Mouse (Mus musculus) MEL (cell line): ENCODE results near the gene Gm42957. TPM values are rescaled to one million over a fixed set of nuclear protein-coding genes. Genes with fewer than 3 reads are reported as not detected.

Experiments used
- DNase-seq: peaks from one replicate; pipeline ENCODE4 v3.0.0; 2011; ENCODE audit warnings: low read depth, low spot score
- H3K27ac ChIP-seq: 2 replicates; pipeline ENCODE4 v1.5.1; 2012; ENCODE audit warnings: low read depth, mild to moderate bottlenecking, control low read depth, low read length, moderate library complexity; ENCODE audit not compliant: control insufficient read depth
- H3K27me3 ChIP-seq, 2 experiments: fragments of 150-350 bp in 1 of 2; sonication (generic) in 1 of 2; 2 replicates each; pipeline ENCODE4 v1.6.1; 2012; ENCODE audit warnings: low read length in 2 of 2, mild to moderate bottlenecking in 2 of 2, improper control_type of control experiment in 1 of 2, moderate library complexity in 1 of 2; ENCODE audit not compliant: insufficient read depth in 2 of 2, control insufficient read depth in 1 of 2
- H3K36me3 ChIP-seq, 2 experiments: 2 replicates each; pipeline ENCODE4 v1.6.1; 2012 to 2014; ENCODE audit warnings: low read length in 2 of 2, improper control_type of control experiment in 1 of 2, inconsistent platforms in 1 of 2, mild to moderate bottlenecking in 1 of 2; ENCODE audit not compliant: insufficient read depth in 2 of 2, control insufficient read depth in 1 of 2
- H3K4me1 ChIP-seq, 2 experiments: fragments of 150-350 bp in 1 of 2; sonication (generic) in 1 of 2; 2 replicates each; pipeline ENCODE4 v1.6.1; 2012; ENCODE audit warnings: low read length in 2 of 2, improper control_type of control experiment in 1 of 2, mild to moderate bottlenecking in 1 of 2; ENCODE audit not compliant: insufficient read depth in 2 of 2, control insufficient read depth in 1 of 2
- H3K4me3 ChIP-seq, 2 experiments: fragments of 150-350 bp in 1 of 2; sonication (generic) in 1 of 2; 2 replicates each; pipeline ENCODE4 v1.5.1; 2012; ENCODE audit warnings: low read depth in 2 of 2, low read length in 2 of 2, mild to moderate bottlenecking in 2 of 2, moderate library complexity in 2 of 2, control low read depth in 1 of 2, improper control_type of control experiment in 1 of 2; ENCODE audit not compliant: control insufficient read depth in 1 of 2, insufficient read depth in 1 of 2
- H3K79me2 ChIP-seq: 2 replicates; pipeline ENCODE4 v1.6.1; 2012; ENCODE audit warnings: mild to moderate bottlenecking, low read length, moderate library complexity; ENCODE audit not compliant: control insufficient read depth, poor library complexity, insufficient read depth
- H3K9ac ChIP-seq: 2 replicates; pipeline ENCODE4 v1.6.1; 2012; ENCODE audit warnings: low read depth, mild to moderate bottlenecking, control low read depth, low read length, moderate library complexity; ENCODE audit not compliant: control insufficient read depth, poor library complexity, severe bottlenecking
- H3K9me3 ChIP-seq: fragments of 150-350 bp; sonication (generic); replicated peaks from 2 replicates; pipeline ENCODE4 v1.6.1; 2012; ENCODE audit warnings: mild to moderate bottlenecking, low read length, improper control_type of control experiment, moderate library complexity; ENCODE audit not compliant: insufficient read depth
- ELF1 ChIP-seq: IDR thresholded peaks from 2 replicates; pipeline ENCODE4 v1.6.1; 2014; ENCODE audit warnings: low read depth, mild to moderate bottlenecking, inconsistent platforms, low read length, improper control_type of control experiment, moderate library complexity
- EP300 ChIP-seq, 2 experiments: IDR thresholded peaks; 2 replicates each; pipeline ENCODE4 v1.6.1; 2011; ENCODE audit warnings: improper control_type of control experiment in 2 of 2, low read length in 2 of 2, low read depth in 1 of 2, mild to moderate bottlenecking in 1 of 2
- ETS1 ChIP-seq: IDR thresholded peaks from 2 replicates; pipeline ENCODE4 v1.6.1; 2012; ENCODE audit warnings: low read depth, mild to moderate bottlenecking, inconsistent platforms, low read length, improper control_type of control experiment, moderate library complexity
- GABPA ChIP-seq: IDR thresholded peaks from 2 replicates; pipeline ENCODE4 v1.6.1; 2012; ENCODE audit warnings: low read depth, mild to moderate bottlenecking, inconsistent platforms, low read length, improper control_type of control experiment, moderate library complexity
- KAT2A ChIP-seq: conservative IDR thresholded peaks from 2 replicates; pipeline ENCODE4 v1.6.1; 2012; ENCODE audit warnings: low read depth, low read length, improper control_type of control experiment, inconsistent platforms
- MAFK ChIP-seq: IDR thresholded peaks from 2 replicates; pipeline ENCODE4 v1.6.1; 2011; ENCODE audit warnings: low read depth, mild to moderate bottlenecking, low read length, improper control_type of control experiment, borderline replicate concordance
- MAX ChIP-seq: IDR thresholded peaks from 2 replicates; pipeline ENCODE4 v1.6.1; 2011; ENCODE audit warnings: low read length, improper control_type of control experiment
- MEF2A ChIP-seq: IDR thresholded peaks from 2 replicates; pipeline ENCODE4 v1.6.1; 2014; ENCODE audit warnings: low read depth, mild to moderate bottlenecking, inconsistent platforms, low read length, improper control_type of control experiment; ENCODE audit not compliant: poor library complexity, insufficient replicate concordance, severe bottlenecking; ENCODE audit errors: extremely low read depth
- MYC ChIP-seq: IDR thresholded peaks from 2 replicates; pipeline ENCODE4 v1.6.1; 2011; ENCODE audit warnings: low read depth, mild to moderate bottlenecking, low read length, improper control_type of control experiment, moderate library complexity
- NRF1 ChIP-seq: IDR thresholded peaks from 2 replicates; pipeline ENCODE4 v1.6.1; 2014; ENCODE audit warnings: low read depth, mild to moderate bottlenecking, inconsistent platforms, low read length, improper control_type of control experiment, moderate library complexity; ENCODE audit not compliant: poor library complexity, insufficient read depth, severe bottlenecking
- RAD21 ChIP-seq: IDR thresholded peaks from 2 replicates; pipeline ENCODE4 v1.6.1; 2011; ENCODE audit warnings: mild to moderate bottlenecking, low read depth, low read length, improper control_type of control experiment
- SIN3A ChIP-seq: IDR thresholded peaks from 2 replicates; pipeline ENCODE4 v1.6.1; 2012; ENCODE audit warnings: low read length, improper control_type of control experiment, inconsistent platforms
- TCF12 ChIP-seq: IDR thresholded peaks from 2 replicates; pipeline ENCODE4 v1.6.1; 2014; ENCODE audit warnings: low read depth, mild to moderate bottlenecking, inconsistent platforms, low read length, improper control_type of control experiment, moderate library complexity
- USF2 ChIP-seq, 2 experiments: IDR thresholded peaks; 2 replicates each; pipeline ENCODE4 v1.6.1; 2011 to 2012; ENCODE audit warnings: improper control_type of control experiment in 2 of 2, low read length in 2 of 2, borderline replicate concordance in 1 of 2, inconsistent platforms in 1 of 2, low read depth in 1 of 2, mild to moderate bottlenecking in 1 of 2; ENCODE audit not compliant: insufficient read depth in 1 of 2
- ZKSCAN1 ChIP-seq: IDR thresholded peaks from 2 replicates; pipeline ENCODE4 v1.6.1; 2012; ENCODE audit warnings: low read depth, mild to moderate bottlenecking, inconsistent platforms, low read length, improper control_type of control experiment, moderate library complexity
- polyA plus RNA-seq, 2 experiments: library from polyadenylated mRNA; stranded (reverse) in 1 of 2; unstranded in 1 of 2; fragments of >175 nt in 1 of 2; fragments of >200 nt in 1 of 2; gene quantifications; 2 replicates each; pipeline versions ENCODE4 v1.2.1 to v1.2.4; 2012; ENCODE audit warnings: low replicate concordance in 2 of 2, low read depth in 1 of 2; ENCODE audit not compliant: insufficient read length in 2 of 2, insufficient read depth in 1 of 2, missing spikeins in 1 of 2
- total RNA-seq: library from RNA; depleted of rRNA; stranded (reverse); fragments of 300-350 nt; gene quantifications from 2 replicates; pipeline ENCODE4 v1.2.3, GENCODE M21; 2012; rRNA removed

Gene Gm42957
- total and polyA plus RNA-seq, 3 experiments, result 0.06 to 0.19 TPM; not detected in 1

DNA sequence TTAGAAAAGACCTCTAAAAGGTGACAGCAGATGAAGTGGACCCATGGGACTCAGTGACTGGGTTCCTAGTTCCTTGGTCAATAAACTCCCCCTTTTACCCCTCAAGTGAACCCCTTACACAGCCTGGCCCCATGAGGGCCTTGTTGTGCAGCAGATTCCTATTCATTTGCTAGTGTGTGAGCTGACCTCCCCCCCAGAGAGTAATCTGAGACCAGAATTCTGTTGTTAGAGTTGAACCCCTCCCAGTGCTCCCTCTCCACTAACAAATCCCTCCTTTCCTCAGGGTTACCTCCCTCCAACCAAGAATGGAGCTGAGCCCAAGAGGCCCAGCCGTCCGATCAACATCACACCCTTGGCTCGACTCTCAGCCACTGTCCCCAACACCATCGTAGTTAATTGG lies 65.7 kb downstream of the Gm42957 start:
- Histone ChIP-seq H3K9me3 (no peaks in the 10 kb centered on the region), H3K4me3 (no peak overlapping the region), H3K27ac (no peak overlapping the region), H3K4me1 (peaks cover 3 to 6% of the 10 kb centered on the region in 2 experiments; a peak in 3 of 4 replicates), H3K9ac (no peak overlapping the region)
- DNase-seq, result no peak
- TF ChIP-seq MYC, result no peak
- TF ChIP-seq MEF2A, result no peak
- no peak for TF ChIP-seq MAFK
- no peak for TF ChIP-seq ELF1
- TF ChIP-seq NRF1, result no peak
- TF ChIP-seq KAT2A, result no peak
- no peak for TF ChIP-seq MAX
- no peak for TF ChIP-seq EP300 (IDR thresholded peaks at IDR 0.05; ENCODE audit: low read depth in 1 of 2, low read length in 2 of 2)
- no peak for TF ChIP-seq RAD21
- no peak for TF ChIP-seq ZKSCAN1
- no peak for TF ChIP-seq TCF12
- no peak for TF ChIP-seq SIN3A
- TF ChIP-seq GABPA, result no peak
- no peak for TF ChIP-seq USF2 (IDR thresholded peaks at IDR 0.05; ENCODE audit: borderline replicate concordance in 1 of 2, insufficient read depth in 1 of 2, low read depth in 1 of 2, low read length in 2 of 2)
- TF ChIP-seq ETS1, result no peak
- TF ChIP-seq, all 39 proteins: peak for 0
- Histone ChIP-seq H3K79me2 (peaks cover 3% of the 10 kb centered on the region; the same call in 1 of the 2 replicates), H3K27me3 (no peaks in the 10 kb centered on the region), H3K36me3 (peaks cover 0 to 3% of the 10 kb centered on the region in 2 experiments; a peak in 2 of 4 replicates)

Other genes starting within 250 kb of the Gm42957 start
- gene BC107364, start 183.2 kb upstream of the Gm42957 start, total RNA-seq, result not detected in 2 replicates
- under 1 TPM in 1 of 2 experiments, not detected in 1; 0.17 TPM for gene BC107364, start 183.2 kb upstream of the Gm42957 start, polyA plus RNA-seq
- gene Hfe2, start 110.3 kb upstream of the Gm42957 start, total RNA-seq, result not detected in 2 replicates
- not detected for gene Hfe2, start 110.3 kb upstream of the Gm42957 start, polyA plus RNA-seq
- gene Txnip, start 77.5 kb upstream of the Gm42957 start, total RNA-seq, result 183 and 191 TPM in 2 replicates
- 1,000 to 10,000 TPM in 1 of 2 experiments, 100 to 1,000 TPM in 1; 237 to 1,680 TPM for gene Txnip, start 77.5 kb upstream of the Gm42957 start, polyA plus RNA-seq
- gene Gm16253, start 58.5 kb upstream of the Gm42957 start, total RNA-seq, result not detected in 2 replicates
- gene Gm16253, start 58.5 kb upstream of the Gm42957 start, polyA plus RNA-seq, result 1 to 10 TPM in 1 of 2 experiments, not detected in 1; 1.4 TPM
- 26.4 and 31.1 TPM in 2 replicates for gene Polr3gl, start 41.3 kb upstream of the Gm42957 start, total RNA-seq
- 10 to 100 TPM in 1 of 2 experiments, not detected in 1; 39.8 TPM for gene Polr3gl, start 41.3 kb upstream of the Gm42957 start, polyA plus RNA-seq
- gene Ankrd34a, start 38.8 kb upstream of the Gm42957 start, total RNA-seq, result 0.15 and 0.16 TPM in 2 replicates
- under 1 TPM in 1 of 2 experiments, not detected in 1; 0.78 TPM for gene Ankrd34a, start 38.8 kb upstream of the Gm42957 start, polyA plus RNA-seq
- 5.4 and 6.1 TPM in 2 replicates for gene Lix1l, start 34.3 kb upstream of the Gm42957 start, total RNA-seq
- gene Lix1l, start 34.3 kb upstream of the Gm42957 start, polyA plus RNA-seq, result 10 to 100 TPM in 1 of 2 experiments, not detected in 1; 17.0 TPM
- 214 and 231 TPM in 2 replicates for gene Rbm8a, start 5.5 kb upstream of the Gm42957 start, total RNA-seq
- gene Rbm8a, start 5.5 kb upstream of the Gm42957 start, polyA plus RNA-seq, result 100 to 1,000 TPM in 1 of 2 experiments, not detected in 1; 363 TPM
- gene Pex11b, start 98 bp upstream of the Gm42957 start, total RNA-seq, result 33.8 and 38.2 TPM in 2 replicates
- gene Pex11b, start 98 bp upstream of the Gm42957 start, polyA plus RNA-seq, result 10 to 100 TPM in 1 of 2 experiments, not detected in 1; 82.8 TPM
- 0.65 and 1.0 TPM in 2 replicates for gene Itga10, start 10.1 kb downstream of the Gm42957 start, total RNA-seq
- gene Itga10, start 10.1 kb downstream of the Gm42957 start, polyA plus RNA-seq, result 1 to 10 TPM in 1 of 2 experiments, not detected in 1; 2.9 TPM
- 0.46 and 0.62 TPM in 2 replicates for gene Ankrd35, start 34.7 kb downstream of the Gm42957 start, total RNA-seq
- gene Ankrd35, start 34.7 kb downstream of the Gm42957 start, polyA plus RNA-seq, result under 1 TPM in 1 of 2 experiments, not detected in 1; 0.77 TPM
- 5.9 and 6.0 TPM in 2 replicates for gene Pias3, start 60.9 kb downstream of the Gm42957 start, total RNA-seq
- gene Pias3, start 60.9 kb downstream of the Gm42957 start, polyA plus RNA-seq, result 10 to 100 TPM in 1 of 2 experiments, not detected in 1; 26.8 TPM
- 2.4 and 2.7 TPM in 2 replicates for gene Nudt17, start 73.1 kb downstream of the Gm42957 start, total RNA-seq
- gene Nudt17, start 73.1 kb downstream of the Gm42957 start, polyA plus RNA-seq, result 1 to 10 TPM in 1 of 2 experiments, not detected in 1; 6.5 TPM
- gene Polr3c, start 92.2 kb downstream of the Gm42957 start, total RNA-seq, result 48.3 and 53.1 TPM in 2 replicates
- gene Polr3c, start 92.2 kb downstream of the Gm42957 start, polyA plus RNA-seq, result 100 to 1,000 TPM; 122 to 224 TPM
- 43.2 and 52.2 TPM in 2 replicates for gene Rnf115, start 92.2 kb downstream of the Gm42957 start, total RNA-seq
- 10 to 100 TPM; 66.1 to 71.8 TPM for gene Rnf115, start 92.2 kb downstream of the Gm42957 start, polyA plus RNA-seq
- gene Pdzk1, start 193.8 kb downstream of the Gm42957 start, total RNA-seq, result 0.20 and 0.27 TPM in 2 replicates
- gene Pdzk1, start 193.8 kb downstream of the Gm42957 start, polyA plus RNA-seq, result under 1 TPM in 1 of 2 experiments, not detected in 1; 0.18 TPM
- 0.04 TPM in 1 of 2 replicates, not detected in the other for gene Cd160, start 193.9 kb downstream of the Gm42957 start, total RNA-seq
- under 1 TPM in 1 of 2 experiments, not detected in 1; 0.32 TPM for gene Cd160, start 193.9 kb downstream of the Gm42957 start, polyA plus RNA-seq